Mouse (Mus musculus): ENCODE data around the gene Rdh8. TPM values are rescaled to one million over a fixed set of nuclear protein-coding genes. Genes with fewer than 3 reads are reported as not detected.

Gene Rdh8
- total RNA-seq, 2 experiments from 2014 or later = not detected

GRCm38 (mm10) chr9:20837184-20837947 is 19.1 kb downstream of the Rdh8 start:
- DNase-seq = no peak

- no peak for DNase-seq
Measured at GRCm38 (mm10) chr9:20838931-20839330, 20.6 kb downstream of the Rdh8 start.

- no peak for DNase-seq
Measured at GRCm38 (mm10) chr9:20842211-20842610, 23.9 kb downstream of the Rdh8 start.

- peak; percentile 40 for DNase-seq
Measured at GRCm38 (mm10) chr9:20842670-20843069, 24.4 kb downstream of the Rdh8 start.

- no peak for DNase-seq
Measured at GRCm38 (mm10) chr9:20850179-20850578, 31.9 kb downstream of the Rdh8 start.

GRCm38 (mm10) chr9:20857131-20857530 is 38.8 kb downstream of the Rdh8 start:
- DNase-seq = peak; percentile 72

GRCm38 (mm10) chr9:20859926-20860325 is 41.6 kb downstream of the Rdh8 start:
- DNase-seq = no peak

- DNase-seq = peak; percentile 59
Measured at GRCm38 (mm10) chr9:20861821-20862220, 43.5 kb downstream of the Rdh8 start.

GRCm38 (mm10) chr9:20862225-20862624 is 43.9 kb downstream of the Rdh8 start:
- DNase-seq = no peak

- DNase-seq = no peak
Measured at GRCm38 (mm10) chr9:20866879-20867278, 48.6 kb downstream of the Rdh8 start.

- peak; percentile 73 for DNase-seq
Measured at GRCm38 (mm10) chr9:20868448-20869001, 50.2 kb downstream of the Rdh8 start, which contains the start of gene A230050P20Rik. Gene A230050P20Rik, plus strand, starts transcription at chr9:20868642.

GRCm38 (mm10) chr9:20869246-20869645 is 50.9 kb downstream of the Rdh8 start:
- peak; percentile 47 for DNase-seq

- no peak for DNase-seq
Measured at GRCm38 (mm10) chr9:20870211-20871173, 52.2 kb downstream of the Rdh8 start.

- no peak for DNase-seq
Measured at GRCm38 (mm10) chr9:20872991-20873390, 54.7 kb downstream of the Rdh8 start.

GRCm38 (mm10) chr9:20873521-20873920 is 55.2 kb downstream of the Rdh8 start:
- no peak for DNase-seq

- no peak for DNase-seq
Measured at GRCm38 (mm10) chr9:20875021-20875790, 56.9 kb downstream of the Rdh8 start.

Other genes starting within 250 kb of the Rdh8 start
- gene Zfp846, start 237.2 kb upstream of the Rdh8 start, total RNA-seq (2021) = 10 to 100 TPM in 1 of 2 experiments, 1 to 10 TPM in 1; 5.8 to 13.3 TPM
- gene Ubl5, start 175.6 kb upstream of the Rdh8 start, total RNA-seq (2021) = 100 to 1,000 TPM; 295 to 301 TPM
- gene Fbxl12, start 173.7 kb upstream of the Rdh8 start, total RNA-seq (2021) = 10 to 100 TPM; 16.8 to 24.5 TPM
- 10 to 100 TPM; 19.5 to 20.7 TPM for gene Pin1, start 166.4 kb upstream of the Rdh8 start, total RNA-seq (2021)
- gene Olfm2, start 72.2 kb upstream of the Rdh8 start, total RNA-seq (2021) = 1 to 10 TPM; 3.3 to 6.4 TPM
- gene Col5a3, start 3.4 kb upstream of the Rdh8 start, total RNA-seq (2021) = 100 to 1,000 TPM in 1 of 2 experiments, 10 to 100 TPM in 1; 99.1 to 106 TPM
- 10 to 100 TPM; 17.1 to 28.0 TPM for gene A230050P20Rik, start 50.1 kb downstream of the Rdh8 start, total RNA-seq (2021)
- gene Angptl6, start 61.2 kb downstream of the Rdh8 start, total RNA-seq (2021) = 1 to 10 TPM; 5.0 to 5.3 TPM
- gene Ppan, start 69.7 kb downstream of the Rdh8 start, total RNA-seq (2021) = 10 to 100 TPM; 32.6 to 38.2 TPM
- 100 to 1,000 TPM; 136 to 143 TPM for gene Eif3g, start 80.1 kb downstream of the Rdh8 start, total RNA-seq (2021)
- gene Dnmt1, start 141.4 kb downstream of the Rdh8 start, total RNA-seq (2021) = 10 to 100 TPM; 44.9 to 54.7 TPM
- 1 to 10 TPM; 7.4 to 9.7 TPM for gene S1pr2, start 158.3 kb downstream of the Rdh8 start, total RNA-seq (2021)
- gene Mrpl4, start 184.2 kb downstream of the Rdh8 start, total RNA-seq (2021) = 100 to 1,000 TPM; 121 to 125 TPM
- 10 to 100 TPM; 10.8 to 12.4 TPM for gene Icam1, start 197.5 kb downstream of the Rdh8 start, total RNA-seq (2021)
- gene Icam4, start 210.9 kb downstream of the Rdh8 start, total RNA-seq (2021) = 1 to 10 TPM; 2.3 to 3.2 TPM
- gene Icam5, start 213.6 kb downstream of the Rdh8 start, total RNA-seq (2021) = under 1 TPM; 0.51 to 0.67 TPM
- gene Zglp1, start 248.6 kb downstream of the Rdh8 start, total RNA-seq (2021) = not detected

Measured in adrenal gland, postnatal 10 days (tissue).